Mouse (Mus musculus) telencephalon, adult 2 months (tissue): Measurements from ENCODE around the gene Zfp280d.
"Not testable (repeated sequence)": the region's sequence is repeated elsewhere in the genome, so short reads cannot be mapped to it uniquely, and the experiment has no call there.

ENCODE experiments used
- DNase-seq: peaks from one replicate; pipeline ENCODE4 v3.0.0-alpha.2; 2011; ENCODE audit warnings: low read depth, low spot score

The Zfp280d gene

GRCm38 (mm10) chr9:72372359-72372758, 97.7 kb downstream of the Zfp280d start:
- no peak for DNase-seq

- DNase-seq, result no peak
Measured at GRCm38 (mm10) chr9:72374074-72374473, 99.4 kb downstream of the Zfp280d start.

DNA sequence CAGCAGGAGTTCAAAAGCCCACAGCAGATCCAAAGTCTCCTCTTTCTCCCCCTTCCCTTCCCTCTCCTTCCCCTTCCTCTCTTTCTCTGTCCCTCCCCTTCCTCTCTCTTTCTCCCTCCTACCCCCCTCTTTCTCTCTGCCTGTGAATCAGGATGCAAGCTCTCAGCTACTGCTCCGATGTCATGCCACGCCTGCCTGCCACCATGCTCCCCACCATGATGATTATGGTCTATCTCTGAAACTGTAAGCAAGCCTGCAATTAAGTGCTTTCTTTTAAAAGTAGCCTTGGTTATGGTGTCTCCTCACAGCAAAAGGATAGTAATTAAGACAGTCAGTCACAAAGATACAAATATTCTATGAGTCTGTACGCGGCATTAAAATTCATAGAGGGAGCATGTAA, 100.3 kb downstream of the Zfp280d start:
- peak; percentile 35 for DNase-seq

- DNase-seq, result no peak
Measured at GRCm38 (mm10) chr9:72375639-72376038, 101.0 kb downstream of the Zfp280d start.

DNA sequence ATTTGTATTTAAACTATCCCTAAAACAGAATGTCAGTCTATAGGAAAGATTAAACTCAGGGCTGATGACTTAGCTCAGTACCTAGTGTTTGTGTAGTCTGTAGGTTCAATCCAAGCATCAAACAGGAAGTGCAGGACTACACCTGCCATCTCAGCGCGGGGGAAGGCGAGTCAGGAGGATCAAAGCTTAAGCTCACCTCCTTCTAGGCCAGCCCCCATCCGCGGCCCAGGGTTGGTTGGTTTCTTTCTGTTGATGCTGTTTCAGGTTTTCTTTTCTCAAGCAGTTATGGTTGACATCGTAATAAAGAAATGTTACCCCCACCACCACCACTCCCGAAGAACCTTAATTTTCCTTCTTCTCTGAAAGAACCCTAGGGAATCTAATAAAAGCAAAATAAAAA, 111.1 kb downstream of the Zfp280d start:
- no peak for DNase-seq

GRCm38 (mm10) chr9:72388934-72389333, 114.3 kb downstream of the Zfp280d start:
- DNase-seq, result no peak

DNA sequence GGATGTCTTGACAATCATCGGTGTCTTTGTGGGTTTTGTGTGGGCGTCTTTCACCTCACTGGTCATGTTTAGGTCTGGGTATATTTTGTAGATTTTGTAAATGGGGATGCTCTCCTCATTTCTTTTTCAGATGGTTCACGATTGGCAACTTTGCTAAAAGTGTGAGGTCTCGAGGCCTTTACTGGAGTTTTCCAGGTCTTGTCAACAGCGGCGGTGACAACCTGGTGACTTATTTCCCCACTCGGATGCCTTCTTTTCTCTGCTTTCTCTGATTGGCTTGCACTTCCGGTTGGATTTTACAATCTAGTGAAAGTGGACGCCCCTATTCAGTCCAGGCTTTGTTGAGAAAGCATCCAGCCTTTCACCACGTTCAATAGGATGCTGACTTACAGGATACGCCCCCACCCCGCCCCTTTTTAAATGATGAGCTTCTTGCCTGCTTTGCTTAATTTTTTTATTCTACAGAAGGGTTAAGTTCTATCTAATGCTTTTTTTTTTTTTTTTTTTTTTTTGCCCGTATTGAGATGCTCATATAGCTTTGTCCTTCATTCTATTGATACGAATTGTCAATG, 114.9 kb downstream of the Zfp280d start:
- no peak for DNase-seq

DNA sequence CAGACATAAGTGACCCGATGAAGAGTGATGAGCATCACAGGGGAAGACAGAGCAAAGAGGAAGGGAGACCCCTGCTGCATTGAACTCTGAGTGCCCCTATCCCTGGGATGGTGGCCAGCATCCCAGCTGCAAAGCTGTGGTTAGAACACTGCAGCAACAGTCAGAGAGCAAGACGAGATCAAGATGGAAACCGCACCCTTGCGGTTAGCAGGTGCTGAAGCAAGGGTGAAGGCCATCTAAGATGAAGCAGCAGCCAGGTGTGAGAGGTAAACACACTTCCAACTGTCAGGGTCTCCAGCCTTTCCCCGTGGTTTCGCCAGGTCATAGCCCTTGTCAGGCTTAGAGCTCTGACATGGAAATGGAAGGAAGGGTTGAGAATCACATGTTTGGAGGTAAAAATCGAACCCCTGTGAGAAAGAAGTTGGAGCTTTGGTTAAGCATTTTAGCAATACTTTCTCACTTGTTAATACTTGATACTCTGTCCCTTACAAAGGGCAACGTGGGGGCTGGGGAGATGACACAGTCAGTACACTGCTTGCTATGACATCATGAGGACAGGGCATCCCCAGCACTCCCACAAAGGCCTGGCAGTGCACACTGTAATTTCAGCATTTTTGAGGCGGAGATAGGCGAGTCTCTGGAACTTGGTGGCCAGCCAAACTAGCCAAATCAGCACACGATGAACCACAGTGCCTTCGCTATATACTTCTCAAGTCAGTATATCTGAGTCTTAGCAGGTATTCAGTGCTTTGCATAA, 115.8 kb downstream of the Zfp280d start:
- DNase-seq, result no peak

DNA sequence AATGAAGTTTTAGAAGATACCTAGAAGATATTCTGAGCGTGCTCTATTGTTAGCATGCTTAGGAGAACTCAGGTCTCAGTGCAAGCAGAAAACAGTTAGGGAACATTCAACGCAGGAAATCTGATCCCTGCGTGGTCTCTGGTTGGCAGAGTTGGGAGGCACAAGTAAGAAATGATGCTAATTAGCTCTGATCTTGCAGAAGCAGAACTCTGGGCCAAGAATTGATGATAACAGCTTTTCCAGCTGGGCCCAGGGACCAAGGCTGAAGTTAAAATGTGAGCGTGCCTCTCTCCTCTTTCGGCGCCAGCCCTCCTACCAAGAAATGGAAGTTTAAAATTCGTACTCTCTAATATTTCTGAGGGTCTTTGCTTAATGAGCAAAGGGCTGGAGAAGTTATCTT, 118.0 kb downstream of the Zfp280d start:
- no peak for DNase-seq

DNA sequence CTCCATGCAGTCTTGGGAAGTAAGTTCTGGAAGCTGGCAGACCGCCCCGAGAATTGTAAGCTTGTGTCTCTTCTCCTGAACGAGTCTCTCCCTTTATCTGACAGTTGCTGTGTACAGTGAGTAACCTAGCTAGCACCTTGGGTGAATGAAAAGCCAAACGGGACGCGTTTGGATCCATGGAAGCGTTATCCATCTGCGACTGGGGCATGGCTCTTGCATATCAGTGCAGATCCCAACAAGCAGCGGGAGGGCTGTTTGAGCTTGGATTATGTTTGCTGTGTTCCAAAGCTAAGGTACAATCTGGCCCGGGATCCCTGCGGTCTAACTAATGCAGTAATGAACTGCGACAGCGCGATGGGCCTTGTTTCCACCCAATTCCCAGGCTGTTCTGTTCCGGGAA, 118.6 kb downstream of the Zfp280d start:
- no peak for DNase-seq

DNA sequence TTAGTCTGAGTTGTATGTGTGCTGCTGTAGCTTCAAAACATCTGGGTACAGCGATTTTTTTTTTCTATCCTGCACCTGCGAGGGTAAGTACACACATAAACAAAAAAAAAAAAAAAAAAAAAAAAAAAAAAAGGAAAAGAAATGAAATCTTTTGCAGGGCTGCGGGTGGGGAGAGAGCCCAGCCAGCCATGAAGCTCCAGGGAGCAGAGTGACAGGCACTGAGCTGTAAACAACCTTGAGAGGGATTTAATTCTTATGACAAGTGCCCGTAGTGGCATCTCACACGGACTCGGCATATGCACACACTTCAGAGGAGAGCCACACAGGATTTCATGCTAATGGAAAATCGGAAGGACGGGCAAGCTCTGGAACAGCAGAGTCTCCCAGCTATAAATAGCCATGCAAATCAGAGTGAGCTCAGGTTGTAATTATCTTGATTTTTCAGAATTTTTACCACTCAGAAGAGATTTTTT, 119.2 kb downstream of the Zfp280d start:
- no peak for DNase-seq

GRCm38 (mm10) chr9:72400121-72400520, 125.5 kb downstream of the Zfp280d start:
- DNase-seq, result peak; percentile 34

DNA sequence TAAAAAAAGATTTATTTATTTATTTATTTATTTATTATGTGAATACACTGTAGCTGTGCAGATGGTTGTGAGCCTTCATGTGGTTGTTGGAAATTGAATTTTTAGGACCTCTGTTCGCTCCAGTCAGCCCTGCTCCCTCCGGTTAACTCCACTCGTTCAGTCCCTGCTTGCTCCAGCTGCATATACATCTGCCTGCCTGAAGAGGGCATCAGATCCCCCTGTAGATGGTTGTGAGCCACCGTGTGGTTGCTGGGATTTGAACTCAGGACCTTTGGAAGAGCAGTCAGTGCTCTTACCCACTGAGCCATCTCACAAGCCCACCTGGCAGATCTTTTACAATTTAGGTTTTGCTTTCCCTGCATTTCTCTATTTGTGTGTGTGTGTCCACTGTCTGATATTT, 127.1 kb downstream of the Zfp280d start:
- not testable (repeated sequence) for DNase-seq

DNA sequence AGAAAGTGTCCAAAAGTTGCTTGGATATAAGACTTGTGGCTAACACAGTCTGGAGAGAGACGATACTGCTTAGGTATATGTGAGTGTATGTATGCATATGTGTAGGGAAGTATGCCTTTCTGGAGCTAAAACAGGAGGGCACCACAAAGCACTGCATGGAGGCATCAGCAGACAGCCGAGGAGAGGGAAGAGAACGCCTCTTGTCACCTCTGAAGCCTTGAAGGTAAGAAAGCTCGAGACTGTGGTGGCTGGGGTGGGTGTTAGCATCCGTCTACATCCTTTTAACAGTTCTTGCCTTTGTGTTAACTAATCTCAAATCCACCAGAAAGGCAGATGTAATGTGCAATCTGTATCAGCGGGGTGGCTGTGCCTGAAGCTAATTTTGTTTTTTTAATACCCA, 128.8 kb downstream of the Zfp280d start:
- DNase-seq, result no peak

GRCm38 (mm10) chr9:72404446-72404845, 129.8 kb downstream of the Zfp280d start:
- no peak for DNase-seq

DNA sequence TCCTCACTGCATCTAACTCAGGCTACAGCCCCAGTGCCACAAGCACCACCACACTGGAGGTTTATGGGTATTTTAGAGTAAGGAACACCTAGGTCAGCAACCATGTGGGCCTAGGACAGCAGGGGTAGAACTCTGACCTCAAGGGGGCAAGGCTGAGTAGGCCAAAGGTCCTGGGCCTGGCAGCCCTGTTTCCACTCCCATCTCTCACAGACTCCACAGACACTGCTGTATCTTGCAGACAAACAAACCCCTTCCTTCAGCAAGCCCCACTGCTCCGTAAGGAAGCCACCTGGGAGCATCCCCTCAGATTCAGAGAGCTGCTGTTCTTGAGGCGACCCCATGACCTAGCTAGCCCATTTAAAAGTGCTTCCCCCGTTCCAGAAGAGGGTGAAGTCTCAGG, 130.3 kb downstream of the Zfp280d start:
- no peak for DNase-seq

- no peak for DNase-seq
Measured at GRCm38 (mm10) chr9:72405882-72406638, 131.4 kb downstream of the Zfp280d start.

DNA sequence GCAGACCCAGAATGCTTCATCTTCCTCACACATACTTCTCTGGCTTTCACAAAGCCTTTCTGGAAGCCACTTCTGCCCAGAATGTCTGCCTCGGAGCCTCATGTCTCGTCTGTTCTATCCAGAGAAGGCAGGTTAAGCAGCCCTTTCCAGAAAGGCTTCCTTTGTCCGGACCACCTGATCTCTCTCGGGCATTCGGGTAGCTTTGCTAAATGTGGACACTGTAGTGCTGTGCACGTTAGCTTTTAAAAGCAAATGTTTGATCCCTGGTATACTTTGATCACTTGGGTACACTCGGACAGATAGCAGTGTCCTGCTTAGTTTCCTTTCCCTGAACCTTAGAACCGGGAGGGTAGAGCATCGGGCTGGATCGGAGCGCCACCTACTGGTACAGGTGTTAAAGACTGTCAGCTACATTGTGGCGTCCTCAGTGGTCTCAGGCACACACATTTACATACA, 133.5 kb downstream of the Zfp280d start:
- DNase-seq, result peak; percentile 57

DNA sequence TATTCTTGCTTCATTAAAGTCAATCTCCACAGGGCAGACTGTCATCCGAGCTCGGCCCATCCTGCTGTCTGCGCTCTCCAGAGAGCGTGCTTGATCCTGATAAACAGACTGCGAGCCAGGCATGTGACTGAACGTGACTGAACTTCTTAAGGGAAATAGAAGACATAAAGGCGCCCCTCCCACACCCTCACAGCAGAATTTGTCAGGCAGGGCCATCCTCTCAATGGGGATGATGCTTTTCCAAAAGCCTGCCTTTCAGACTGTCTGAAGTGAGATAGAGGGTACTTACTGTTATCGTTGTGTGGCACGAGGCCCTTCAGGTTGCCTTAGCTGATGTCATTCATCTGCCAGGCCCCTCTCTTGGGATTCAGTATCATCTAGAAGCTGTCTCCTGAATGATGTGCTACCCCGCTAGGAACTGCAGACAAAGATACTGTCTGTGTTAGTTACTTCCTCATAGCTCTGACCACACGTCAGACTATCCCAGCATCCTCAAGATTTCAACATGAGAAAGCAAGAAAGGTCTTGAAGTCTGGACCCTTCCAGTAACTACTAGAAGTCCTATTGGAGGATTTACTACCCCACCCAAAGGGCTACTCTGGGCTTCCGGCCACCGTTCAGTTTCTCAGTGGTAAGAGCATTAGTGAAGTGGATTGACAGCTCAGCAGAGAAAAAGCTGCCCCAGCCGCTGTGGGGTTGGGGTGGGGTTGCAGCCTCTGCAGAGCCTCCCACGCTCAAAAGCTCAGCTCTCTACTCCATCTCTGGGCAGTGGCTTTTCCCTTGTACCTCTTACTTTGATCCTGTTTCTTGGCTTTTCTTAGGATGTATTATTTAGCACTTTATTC, 134.9 kb downstream of the Zfp280d start:
- DNase-seq, result no peak

- no peak for DNase-seq
Measured at GRCm38 (mm10) chr9:72411746-72412145, 137.1 kb downstream of the Zfp280d start.
